Mouse (Mus musculus): ENCODE data around the gene Krt72. TPM values are rescaled to one million over a fixed set of nuclear protein-coding genes. Genes with fewer than 3 reads are reported as not detected.

Gene Krt72
- polyA plus RNA-seq (2016; fragmentation: Nextera tagmentation; extraction: Ambion mirVana): not detected in 2 replicates

DNA sequence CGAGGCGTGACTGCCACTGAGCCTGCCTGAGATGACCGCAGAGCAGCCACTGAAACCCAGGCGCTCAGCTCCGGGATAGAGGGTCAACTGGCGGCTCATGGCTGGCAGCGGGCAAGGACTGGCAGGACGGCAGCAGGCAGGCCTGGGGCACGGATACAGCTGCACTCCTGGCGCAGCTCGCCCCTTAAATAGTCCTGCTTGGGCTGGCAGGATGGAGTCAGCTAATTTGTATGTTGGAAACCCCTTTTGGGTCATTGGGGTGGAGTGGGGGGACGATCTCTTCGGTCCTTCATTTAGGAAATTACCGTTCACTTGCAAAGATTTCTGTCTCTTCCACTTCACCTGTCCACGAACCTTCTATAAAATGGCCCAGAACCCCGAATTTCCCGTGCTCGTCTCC is at the start of gene Krt72:
Gene Krt72, minus strand, starts transcription at position 101 of the 400 bp plus-strand sequence.
- ATAC-seq (ENCODE audit: low FRiP score): no peak
- Histone ChIP-seq H3K27ac (no peak within 1 kb of the TSS), H3K36me3 (no peaks in the 10 kb centered on the region), H3K4me1 (no peaks in the 10 kb centered on the region; the same call in none of the 2 replicates), H3K9me3 (replicated peaks) (no peaks in the 10 kb centered on the region), H3K4me3 (no peak within 1 kb of the TSS), H3K9ac (no peak within 1 kb of the TSS), H3K27me3 (no peaks in the 10 kb centered on the region), H3K4me2 (replicated peaks) (no peak within 1 kb of the TSS)
- WGBS: 89% methylated on average over 18 of the region's 18 CpGs

DNA sequence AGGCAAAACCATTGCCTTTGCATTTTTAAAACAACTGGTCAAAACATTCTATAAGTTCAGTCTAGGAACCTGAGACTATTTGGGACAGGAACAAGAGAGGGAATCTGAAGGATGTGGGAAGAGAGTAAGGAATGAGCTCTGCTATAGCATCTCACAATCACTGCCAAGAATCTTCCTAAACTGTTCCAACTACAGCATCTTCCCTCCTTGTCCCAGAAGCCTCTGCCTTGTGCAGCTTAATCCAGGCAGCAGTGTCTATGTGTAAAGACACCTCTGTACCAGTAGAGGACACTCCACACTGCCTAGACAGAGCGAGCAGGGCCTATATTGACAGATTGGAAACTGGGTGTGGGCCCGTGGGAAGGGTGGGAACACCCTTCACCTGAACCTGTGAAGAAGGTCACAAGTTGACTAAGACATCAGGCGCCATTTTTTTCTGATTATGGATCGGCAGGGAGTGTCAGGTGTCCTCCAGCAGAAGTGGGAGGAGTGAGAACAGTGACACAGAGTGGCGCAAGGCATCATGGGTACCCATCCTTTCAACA is 48.6 kb upstream of the Krt72 start:
- WGBS: 68% methylated on average over 5 of the region's 5 CpGs
- Histone ChIP-seq H3K4me3 (no peak overlapping the region), H3K27ac (no peak overlapping the region), H3K9ac (no peak overlapping the region), H3K4me2 (replicated peaks) (no peak overlapping the region), H3K9me3 (replicated peaks) (no peaks in the 10 kb centered on the region), H3K36me3 (no peaks in the 10 kb centered on the region), H3K4me1 (no peaks in the 10 kb centered on the region), H3K27me3 (no peaks in the 10 kb centered on the region)
- ATAC-seq (ENCODE audit: low FRiP score): no peak

DNA sequence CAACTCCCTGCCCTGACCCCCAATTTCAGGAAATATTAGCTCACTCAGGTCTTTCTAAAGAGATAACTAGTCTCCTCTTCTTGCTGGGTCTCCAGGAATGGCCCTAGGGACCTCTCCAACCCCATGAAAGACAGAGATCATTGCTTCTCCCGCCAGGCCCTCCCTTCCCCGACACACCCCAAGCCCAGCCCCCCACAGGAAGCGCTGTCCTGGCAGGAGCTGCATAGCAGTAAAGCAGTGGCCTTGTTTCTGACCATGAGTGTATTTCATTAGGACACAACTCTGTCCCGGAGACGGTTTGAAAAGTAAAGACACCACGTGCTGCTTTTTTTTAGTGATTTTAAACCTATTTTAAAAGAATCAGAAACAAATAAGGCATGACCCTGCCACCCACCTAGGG is 46.9 kb upstream of the Krt72 start:
- Histone ChIP-seq H3K4me3 (no peak overlapping the region), H3K9me3 (replicated peaks) (no peaks in the 10 kb centered on the region), H3K27ac (no peak overlapping the region), H3K4me2 (replicated peaks) (no peak overlapping the region), H3K27me3 (no peaks in the 10 kb centered on the region), H3K36me3 (no peaks in the 10 kb centered on the region), H3K4me1 (no peaks in the 10 kb centered on the region), H3K9ac (no peak overlapping the region)
- ATAC-seq (ENCODE audit: low FRiP score): no peak
- WGBS: 60% methylated on average over 6 of the region's 6 CpGs

DNA sequence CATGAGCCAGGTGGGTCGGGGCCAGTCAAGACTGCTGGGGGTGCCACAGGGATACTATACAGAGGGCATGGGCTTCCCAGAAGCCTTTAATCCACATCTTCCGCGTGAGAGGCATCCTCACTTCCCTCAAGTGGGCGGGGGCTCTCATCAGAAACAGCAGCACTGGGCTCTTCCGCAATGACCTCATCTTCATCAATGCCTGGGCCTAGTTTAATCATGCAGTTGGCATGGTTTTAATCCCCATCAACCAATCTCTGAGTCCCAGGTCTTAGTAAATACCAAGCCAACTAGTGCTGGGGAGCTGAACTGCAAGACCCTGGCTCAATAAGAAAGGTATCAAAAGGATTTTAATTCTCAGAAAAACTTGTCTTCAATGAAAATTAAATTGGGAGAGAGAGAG is 43.2 kb upstream of the Krt72 start:
- no peaks in the 10 kb centered on the region for H3K9me3 ChIP-seq (replicated peaks)
- no peak for ATAC-seq (ENCODE audit: low FRiP score)
- no peaks in the 10 kb centered on the region for H3K36me3 ChIP-seq
- no peaks in the 10 kb centered on the region for H3K27me3 ChIP-seq
- no peak overlapping the region for H3K9ac ChIP-seq
- H3K4me1 ChIP-seq: no peaks in the 10 kb centered on the region
- H3K27ac ChIP-seq: no peak overlapping the region
- WGBS: 77% methylated on average over 5 of the region's 5 CpGs
- no peak overlapping the region for H3K4me2 ChIP-seq (replicated peaks)
- no peak overlapping the region for H3K4me3 ChIP-seq

DNA sequence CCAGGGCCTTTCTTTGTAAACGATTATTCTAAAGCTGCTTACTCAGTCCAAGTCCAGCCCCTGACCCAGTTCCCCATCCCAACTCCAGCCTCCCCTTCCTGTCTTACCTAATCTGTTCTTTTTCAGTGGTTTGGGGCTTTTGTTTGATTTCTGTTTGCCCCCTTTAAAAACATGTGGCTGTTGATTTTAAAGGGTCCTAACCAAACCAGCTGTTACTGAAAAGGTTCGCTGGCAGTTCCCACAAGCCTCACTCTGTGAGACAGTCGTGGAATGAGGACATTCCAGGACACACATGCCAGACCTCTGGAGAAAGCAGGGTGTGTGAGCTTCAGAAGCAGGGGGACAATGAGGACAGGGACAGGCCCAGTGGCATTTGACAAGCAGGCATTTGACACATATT is 35.5 kb upstream of the Krt72 start:
- Histone ChIP-seq H3K36me3 (no peaks in the 10 kb centered on the region), H3K27me3 (no peaks in the 10 kb centered on the region), H3K4me1 (no peaks in the 10 kb centered on the region), H3K27ac (no peak overlapping the region), H3K4me2 (replicated peaks) (no peak overlapping the region), H3K9ac (no peak overlapping the region), H3K9me3 (replicated peaks) (no peaks in the 10 kb centered on the region), H3K4me3 (no peak overlapping the region)
- ATAC-seq (ENCODE audit: low FRiP score): no peak
- 39% methylated on average over 3 of the region's 3 CpGs for WGBS

DNA sequence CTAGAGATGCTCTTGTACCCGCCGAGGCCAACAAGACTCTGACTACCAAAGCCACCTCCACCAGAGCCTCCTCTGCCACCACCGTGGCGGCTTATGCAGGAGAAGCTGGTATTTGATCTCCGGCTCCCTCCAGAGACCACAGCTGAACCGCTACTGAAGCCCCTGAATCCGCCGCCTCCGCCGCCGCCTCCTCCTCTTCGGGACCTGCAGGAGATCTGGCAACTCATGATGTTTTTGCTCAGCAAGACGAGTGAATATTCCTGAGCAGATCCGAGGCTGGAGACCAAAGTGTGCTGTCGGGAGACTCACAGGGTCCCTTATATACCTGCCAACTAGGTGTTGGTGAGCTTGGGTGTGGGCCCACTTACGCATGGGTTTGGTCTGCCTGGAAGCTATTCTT is 31.6 kb upstream of the Krt72 start, which contains the start of gene Krt2:
Gene Krt2, minus strand, starts transcription at position 295 of the 400 bp plus-strand sequence.
- no peak within 1 kb of the TSS for H3K4me3 ChIP-seq
- no peaks in the 10 kb centered on the region for H3K4me1 ChIP-seq
- H3K4me2 ChIP-seq (replicated peaks): no peak within 1 kb of the TSS
- no peaks in the 10 kb centered on the region for H3K36me3 ChIP-seq
- WGBS: 87% methylated on average over 16 of the region's 16 CpGs
- no peak for ATAC-seq (ENCODE audit: low FRiP score)
- no peak within 1 kb of the TSS for H3K27ac ChIP-seq
- H3K27me3 ChIP-seq: no peaks in the 10 kb centered on the region
- H3K9me3 ChIP-seq (replicated peaks): no peaks in the 10 kb centered on the region
- no peak within 1 kb of the TSS for H3K9ac ChIP-seq

DNA sequence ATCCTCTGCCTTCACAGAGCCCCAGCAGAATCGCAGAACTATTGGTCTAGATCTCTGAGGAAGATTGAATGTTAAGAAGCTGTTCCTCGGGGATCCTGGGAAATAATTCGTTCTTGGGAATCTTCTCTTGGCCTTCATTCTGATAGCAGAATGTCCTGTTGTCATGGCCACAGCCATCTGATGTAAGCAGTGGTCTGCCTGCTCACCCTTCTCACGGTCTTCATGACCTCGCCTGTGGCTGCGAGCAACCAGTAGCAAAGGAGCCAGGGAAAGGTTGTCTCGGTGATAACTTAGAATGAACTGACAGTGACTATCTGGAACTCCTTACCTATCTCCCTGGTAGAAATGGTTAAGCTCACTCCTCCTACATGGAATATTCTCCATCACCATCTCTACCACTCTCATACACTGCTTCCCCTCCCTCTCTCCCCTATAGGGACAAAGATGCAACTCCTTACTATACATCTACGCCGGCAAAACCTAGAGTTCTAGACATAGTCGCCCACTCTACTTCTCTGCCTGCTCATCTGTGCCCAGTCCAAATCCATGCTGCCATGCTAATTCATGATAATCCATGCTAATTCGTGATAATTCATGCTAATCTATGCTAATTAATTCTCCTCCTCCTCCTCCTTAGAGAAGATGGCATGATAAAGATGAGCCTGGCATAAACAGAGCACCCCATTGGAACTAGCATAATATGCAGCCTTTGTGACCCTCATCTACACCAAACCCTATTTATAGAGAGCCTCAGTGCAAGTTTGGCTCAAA is 17.0 kb upstream of the Krt72 start:
- no peak overlapping the region for H3K4me3 ChIP-seq
- no peaks in the 10 kb centered on the region for H3K36me3 ChIP-seq
- WGBS: 70% methylated on average over 11 of the region's 11 CpGs
- peak overlapping the region; percentile 30; the same call in 1 of the 2 replicates for H3K27ac ChIP-seq
- no peaks in the 10 kb centered on the region; the same call in 1 of the 2 replicates for H3K27me3 ChIP-seq
- H3K4me1 ChIP-seq: peaks cover 14% of the 10 kb centered on the region
- peak; percentile 54 for ATAC-seq (ENCODE audit: low FRiP score)
- H3K4me2 ChIP-seq (replicated peaks): no peak overlapping the region
- no peak overlapping the region for H3K9ac ChIP-seq
- H3K9me3 ChIP-seq (replicated peaks): no peaks in the 10 kb centered on the region

DNA sequence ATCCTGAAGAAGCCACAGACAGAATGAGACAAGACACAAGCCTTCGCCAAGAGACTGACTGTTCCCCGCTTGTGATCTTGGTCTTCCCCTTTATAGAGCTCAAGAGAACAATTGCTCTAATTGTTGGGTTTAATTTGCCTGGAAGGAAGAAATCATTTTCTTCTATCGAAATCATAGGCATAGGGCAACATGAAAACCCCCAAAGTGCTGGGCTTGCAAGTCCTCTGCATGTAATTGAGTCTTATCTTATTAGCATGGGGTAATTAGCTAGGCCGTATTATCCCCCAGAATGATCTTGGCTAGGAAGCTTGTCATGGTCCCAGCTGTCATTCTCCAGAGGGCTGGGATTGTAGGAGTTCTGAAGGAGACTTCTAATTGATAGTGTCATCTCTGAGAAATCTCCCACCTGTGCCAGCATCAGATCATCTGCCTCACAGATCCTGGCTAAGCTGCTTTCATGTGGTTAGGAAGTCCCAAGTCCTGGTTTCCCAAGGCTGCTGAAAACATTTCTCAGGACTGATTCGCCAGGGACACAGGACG is 16.1 kb upstream of the Krt72 start, which contains the start of gene Krt73:
Gene Krt73, minus strand, starts transcription at position 51 of the 540 bp plus-strand sequence.
- no peaks in the 10 kb centered on the region for H3K9me3 ChIP-seq (replicated peaks)
- H3K4me1 ChIP-seq: peaks cover 14% of the 10 kb centered on the region
- H3K27ac ChIP-seq: peak within 1 kb of the TSS; percentile 48
- 79% methylated on average over 6 of the region's 6 CpGs for WGBS
- ATAC-seq (ENCODE audit: low FRiP score): 0 out of 2 replicates have a peak, but pooled peaks have one; percentile 32
- no peaks in the 10 kb centered on the region; the same call in 1 of the 2 replicates for H3K27me3 ChIP-seq
- H3K9ac ChIP-seq: no peak within 1 kb of the TSS
- no peaks in the 10 kb centered on the region for H3K36me3 ChIP-seq
- H3K4me2 ChIP-seq (replicated peaks): no peak within 1 kb of the TSS
- no peak within 1 kb of the TSS for H3K4me3 ChIP-seq

DNA sequence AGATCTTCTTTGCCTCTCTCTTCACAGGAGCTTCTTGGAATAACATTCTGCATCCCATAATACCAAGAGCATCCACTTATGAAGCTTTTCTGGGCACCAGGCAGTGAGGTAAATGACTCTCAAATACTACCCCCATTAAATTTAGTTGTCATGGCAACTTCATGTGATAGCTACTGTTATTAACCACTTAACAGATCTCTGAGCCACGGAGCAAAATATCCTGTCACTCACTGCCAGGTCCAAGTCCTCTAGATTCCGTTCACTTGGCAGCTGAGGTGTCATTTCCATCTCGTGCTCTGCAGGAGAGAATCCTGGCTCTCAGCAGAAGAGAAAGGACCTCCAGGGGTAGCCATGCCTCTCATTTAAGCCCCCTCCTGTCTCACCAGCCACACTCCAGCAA is 4.6 kb upstream of the Krt72 start:
- Histone ChIP-seq H3K4me1 (no peaks in the 10 kb centered on the region; the same call in none of the 2 replicates), H3K4me3 (no peak overlapping the region), H3K4me2 (replicated peaks) (no peak overlapping the region), H3K9ac (no peak overlapping the region), H3K27me3 (no peaks in the 10 kb centered on the region), H3K36me3 (no peaks in the 10 kb centered on the region), H3K9me3 (replicated peaks) (no peaks in the 10 kb centered on the region), H3K27ac (no peak overlapping the region)
- WGBS: 18% methylated on average over 3 of the region's 3 CpGs
- ATAC-seq (ENCODE audit: low FRiP score): no peak

DNA sequence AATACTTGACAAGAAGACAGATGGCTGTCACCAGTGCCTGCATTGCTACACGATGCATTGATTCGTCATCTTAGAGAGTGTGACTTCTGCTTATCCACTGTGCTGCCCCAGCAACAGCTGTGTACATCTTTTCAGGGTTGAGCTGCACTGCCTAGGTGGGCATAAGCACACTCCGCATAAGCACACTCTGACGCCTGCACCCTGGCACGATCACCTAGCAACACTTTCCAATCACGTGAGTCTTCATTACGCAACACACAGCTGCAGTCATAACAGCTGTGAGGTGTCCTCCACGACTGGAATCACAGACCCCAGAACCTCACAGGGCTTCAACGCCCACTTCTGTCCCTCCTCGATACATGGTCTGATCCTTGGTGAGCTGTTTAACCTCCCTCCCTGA is 12.8 kb downstream of the Krt72 start:
- Histone ChIP-seq H3K9me3 (replicated peaks) (no peaks in the 10 kb centered on the region), H3K9ac (no peak overlapping the region), H3K36me3 (no peaks in the 10 kb centered on the region), H3K27me3 (no peaks in the 10 kb centered on the region), H3K4me3 (no peak overlapping the region), H3K4me1 (peaks cover 5% of the 10 kb centered on the region; the same call in 1 of the 2 replicates), H3K27ac (no peak overlapping the region), H3K4me2 (replicated peaks) (no peak overlapping the region)
- no peak for ATAC-seq (ENCODE audit: low FRiP score)
- WGBS: 90% methylated on average over 10 of the region's 10 CpGs

DNA sequence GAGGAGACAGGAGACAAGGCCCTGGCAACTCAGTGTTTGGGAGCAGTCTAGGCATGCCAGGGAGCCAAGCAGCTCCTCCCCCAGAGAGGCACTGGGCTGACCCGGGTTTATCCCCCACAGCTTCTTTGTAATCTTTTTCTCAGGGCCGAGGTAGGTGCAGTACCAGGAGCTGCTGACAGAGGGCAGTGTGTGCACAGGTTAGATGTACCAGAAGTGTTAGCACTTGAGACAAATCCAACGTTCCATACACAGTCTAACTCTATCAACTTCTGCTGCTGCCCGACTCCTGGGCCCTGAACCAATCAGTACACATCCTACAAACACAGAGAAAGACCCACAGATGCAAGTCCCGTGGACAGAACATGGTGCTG is 13.6 kb downstream of the Krt72 start:
- H3K9ac ChIP-seq: no peak overlapping the region
- 7% methylated on average over 5 of the region's 5 CpGs for WGBS
- H3K9me3 ChIP-seq (replicated peaks): no peaks in the 10 kb centered on the region
- H3K4me3 ChIP-seq: no peak overlapping the region
- no peak overlapping the region for H3K4me2 ChIP-seq (replicated peaks)
- H3K27ac ChIP-seq: no peak overlapping the region
- no peaks in the 10 kb centered on the region for H3K27me3 ChIP-seq
- H3K4me1 ChIP-seq: peaks cover 5% of the 10 kb centered on the region; the same call in 1 of the 2 replicates
- H3K36me3 ChIP-seq: no peaks in the 10 kb centered on the region
- ATAC-seq (ENCODE audit: low FRiP score): peak; percentile 67

DNA sequence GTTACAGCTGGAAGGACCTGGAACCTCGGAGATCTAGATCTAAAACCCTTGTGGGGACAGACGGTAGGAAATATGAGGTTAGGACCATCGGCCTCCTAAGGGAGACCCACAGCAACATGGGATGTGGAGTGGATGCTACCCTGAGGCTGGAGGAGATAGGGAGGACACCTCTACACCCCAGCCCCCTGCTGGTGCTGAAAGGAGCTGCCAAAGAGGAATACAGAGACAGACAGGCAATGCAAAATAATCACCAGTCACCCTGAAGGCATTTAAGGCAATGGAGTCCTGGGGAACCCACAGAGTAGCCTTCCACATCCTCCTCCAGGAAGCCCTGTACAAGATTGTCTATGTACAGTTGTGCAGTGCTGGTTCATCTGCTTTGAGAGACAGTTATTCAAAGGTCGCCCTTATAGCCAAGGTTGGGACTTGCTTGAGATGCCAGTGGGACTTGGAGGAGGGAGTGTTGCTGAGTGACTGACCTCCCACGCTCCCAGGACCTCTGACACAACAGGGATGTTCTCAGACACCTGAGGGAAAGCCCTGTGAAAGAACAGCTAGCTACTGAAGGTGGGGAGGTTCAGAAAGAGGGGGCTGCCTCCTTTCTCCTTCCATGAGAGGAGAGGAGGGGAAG is 14.1 kb downstream of the Krt72 start:
- no peak overlapping the region for H3K9ac ChIP-seq

More for the DNA sequence above, 14.1 kb downstream of the Krt72 start:
- H3K9me3 ChIP-seq (replicated peaks): no peaks in the 10 kb centered on the region
- 0 out of 2 replicates have a peak, but pooled peaks have one; percentile 16 for ATAC-seq (ENCODE audit: low FRiP score)
- H3K27ac ChIP-seq: no peak overlapping the region
- no peaks in the 10 kb centered on the region for H3K36me3 ChIP-seq
- whole genome bisulfite sequencing: 75% methylated on average over 5 of the region's 5 CpGs
- H3K4me1 ChIP-seq: peaks cover 5% of the 10 kb centered on the region; the same call in 1 of the 2 replicates
- no peak overlapping the region for H3K4me3 ChIP-seq
- no peak overlapping the region for H3K4me2 ChIP-seq (replicated peaks)
- no peaks in the 10 kb centered on the region for H3K27me3 ChIP-seq

Data from hindbrain, embryonic 12.5 days (tissue).